Mouse (Mus musculus): ENCODE data around the gene Gm20696.

GRCm38 (mm10) chr6:99305751-99306150 is 360.8 kb downstream of the Gm20696 start:
- TF ChIP-seq TAL1 (IDR thresholded peaks at IDR 0.05; ENCODE audit: low read length) (no peak), GATA1 (IDR thresholded peaks at IDR 0.05; ENCODE audit: low read length) (no peak)
